Mouse (Mus musculus) limb, embryonic 11.5 days (tissue): ENCODE data around the gene Rnf180. TPM values are rescaled to one million over a fixed set of nuclear protein-coding genes. Genes with fewer than 3 reads are reported as not detected.

Experiments
- ATAC-seq: fragments of 200-750 bp; cut with Nextera tagmentation; 2 replicates; pipeline ENCODE4 v1.8.0; 2017; ENCODE audit warnings: low read depth; ENCODE audit not compliant: insufficient number of reproducible peaks, low FRiP score, low TSS enrichment
- DNase-seq: peaks from one replicate; pipeline ENCODE4 v3.0.0-alpha.2; 2015; ENCODE audit warnings: low spot score
- H3K27ac ChIP-seq: fragments of 300-500 bp; sonication (generic); replicated peaks from 2 replicates; pipeline ENCODE4 v1.5.1; 2014; ENCODE audit warnings: low read depth, mild to moderate bottlenecking, low read length
- H3K27me3 ChIP-seq: fragments of 300-500 bp; sonication (generic); 2 replicates; pipeline ENCODE4 v1.6.1; 2014; ENCODE audit warnings: mild to moderate bottlenecking, low read length, mixed read lengths; ENCODE audit not compliant: control insufficient read depth, insufficient read depth
- H3K36me3 ChIP-seq: fragments of 300-500 bp; sonication (generic); 2 replicates; pipeline ENCODE4 v1.6.1; 2014; ENCODE audit warnings: mild to moderate bottlenecking, low read length, moderate library complexity, mixed read lengths; ENCODE audit not compliant: control insufficient read depth, insufficient read depth
- H3K4me1 ChIP-seq: fragments of 300-500 bp; sonication (generic); 2 replicates; pipeline ENCODE4 v1.6.1; 2014; ENCODE audit warnings: low read length, mixed read lengths; ENCODE audit not compliant: control insufficient read depth, insufficient read depth
- H3K4me2 ChIP-seq: fragments of 300-500 bp; sonication (generic); 2 replicates; pipeline ENCODE4 v1.6.1; 2014; ENCODE audit warnings: low read depth, mild to moderate bottlenecking, moderate library complexity; ENCODE audit not compliant: severe bottlenecking
- H3K4me3 ChIP-seq: fragments of 300-500 bp; sonication (generic); 2 replicates; pipeline ENCODE4 v1.5.1; 2014; ENCODE audit warnings: low read depth, low read length
- H3K9ac ChIP-seq: fragments of 300-500 bp; sonication (generic); 2 replicates; pipeline ENCODE4 v1.6.1; 2014; ENCODE audit warnings: mild to moderate bottlenecking, low read length
- H3K9me3 ChIP-seq: fragments of 300-500 bp; sonication (generic); 2 replicates; pipeline ENCODE4 v1.6.1; 2016; ENCODE audit warnings: low read length; ENCODE audit not compliant: control insufficient read depth
- WGBS: fragments of 180-500 bp; shearing (Covaris S2); extraction: QIAGEN DNeasy Blood & Tissue Kit; methylation state at CpG from one replicate; pipeline ENCODE4 v1.1.7; 2014; 5-methylcytosine and 5-hydroxymethylcytosine counted together
- polyA plus RNA-seq: library from polyadenylated mRNA; unstranded; fragments of >200 nt; fragmentation: Nextera tagmentation; extraction: Ambion mirVana; gene quantifications from 2 replicates; pipeline ENCODE4 v1.2.1, GENCODE M21; 2014

Gene Rnf180
- polyA plus RNA-seq, 1 experiment from 2014 or later, result 5.9 TPM

DNA sequence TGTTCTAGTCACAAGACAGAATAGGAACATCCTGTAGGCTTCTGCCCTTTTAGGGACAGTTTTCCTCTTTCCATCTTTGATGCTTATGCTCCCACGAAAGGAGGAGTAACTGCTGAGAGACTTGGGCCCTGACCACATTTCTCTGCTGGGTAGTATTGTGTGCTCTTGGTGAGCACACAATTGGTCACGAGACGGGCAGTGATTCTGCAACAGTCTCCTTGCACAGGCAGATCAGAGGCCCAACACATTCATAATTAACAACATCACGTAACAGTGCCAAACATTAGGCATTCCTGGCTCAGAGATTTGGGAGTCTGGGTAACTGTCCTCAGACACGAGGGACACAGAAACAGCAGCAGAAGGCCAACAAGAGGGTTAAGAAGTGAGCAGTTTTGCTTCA is 113.8 kb downstream of the Rnf180 start:
- Histone ChIP-seq H3K9ac (no peak overlapping the region), H3K9me3 (no peaks in the 10 kb centered on the region), H3K27me3 (no peaks in the 10 kb centered on the region), H3K36me3 (no peaks in the 10 kb centered on the region), H3K4me2 (no peak overlapping the region), H3K27ac (no peak overlapping the region), H3K4me3 (no peak overlapping the region), H3K4me1 (no peaks in the 10 kb centered on the region)
- 83% methylated on average over 5 of the region's 5 CpGs for WGBS
- no peak for ATAC-seq
- DNase-seq, result no peak

DNA sequence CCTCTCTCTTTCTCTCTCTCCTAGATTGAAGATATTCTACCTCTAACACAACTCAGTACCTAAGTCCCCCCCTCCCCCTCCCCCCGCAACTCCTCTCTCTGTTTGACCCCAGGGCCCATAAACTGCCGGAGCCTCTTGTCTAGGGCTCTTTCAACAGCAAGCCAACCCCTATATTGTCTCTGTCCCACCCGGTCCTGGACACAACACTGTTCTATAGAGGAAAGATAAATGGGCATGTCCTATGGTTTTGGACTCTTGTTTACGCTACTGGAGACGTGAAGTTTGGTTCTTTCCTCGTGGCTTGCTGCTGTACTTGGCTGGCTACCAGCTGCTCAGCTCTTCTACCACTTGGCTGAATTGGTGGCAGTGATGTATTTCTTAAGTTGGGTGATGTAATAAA is 129.2 kb downstream of the Rnf180 start:
- no peaks in the 10 kb centered on the region for H3K36me3 ChIP-seq
- DNase-seq (no peak), ATAC-seq (no peak)
- H3K9ac ChIP-seq, result no peak overlapping the region
- WGBS, result 89% methylated on average over 6 of the region's 6 CpGs
- H3K27me3 ChIP-seq, result no peaks in the 10 kb centered on the region
- H3K27ac ChIP-seq, result no peak overlapping the region
- no peak overlapping the region for H3K4me2 ChIP-seq
- no peak overlapping the region for H3K4me3 ChIP-seq
- no peaks in the 10 kb centered on the region for H3K9me3 ChIP-seq
- H3K4me1 ChIP-seq, result no peaks in the 10 kb centered on the region

DNA sequence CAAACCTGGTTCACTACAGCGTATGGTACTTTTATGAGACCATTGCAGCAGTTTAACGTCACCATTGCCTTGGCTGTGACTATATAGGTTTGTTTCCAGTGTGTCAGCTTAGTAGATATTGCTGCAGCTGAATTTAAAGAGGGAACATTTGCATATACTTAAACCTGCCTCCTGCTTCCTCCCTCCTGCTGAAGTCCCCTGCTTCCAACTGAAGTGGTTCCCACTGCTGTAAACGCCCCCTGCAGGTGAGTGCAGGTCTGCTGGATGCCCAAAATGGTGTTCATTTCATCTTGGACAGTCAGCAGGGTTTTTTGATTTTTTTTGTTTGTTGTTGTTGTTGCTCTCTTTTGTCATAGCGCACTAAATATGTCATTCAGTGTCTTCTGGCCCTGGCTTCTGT is 140.7 kb downstream of the Rnf180 start:
- ATAC-seq (no peak), DNase-seq (peak; percentile 41)
- 51% methylated on average over 4 of the region's 4 CpGs for WGBS
- no peak overlapping the region for H3K27ac ChIP-seq
- H3K9ac ChIP-seq, result no peak overlapping the region
- no peak overlapping the region for H3K4me2 ChIP-seq
- H3K4me1 ChIP-seq, result no peaks in the 10 kb centered on the region
- H3K27me3 ChIP-seq, result no peaks in the 10 kb centered on the region
- H3K4me3 ChIP-seq, result no peak overlapping the region
- no peaks in the 10 kb centered on the region for H3K36me3 ChIP-seq
- no peaks in the 10 kb centered on the region for H3K9me3 ChIP-seq

DNA sequence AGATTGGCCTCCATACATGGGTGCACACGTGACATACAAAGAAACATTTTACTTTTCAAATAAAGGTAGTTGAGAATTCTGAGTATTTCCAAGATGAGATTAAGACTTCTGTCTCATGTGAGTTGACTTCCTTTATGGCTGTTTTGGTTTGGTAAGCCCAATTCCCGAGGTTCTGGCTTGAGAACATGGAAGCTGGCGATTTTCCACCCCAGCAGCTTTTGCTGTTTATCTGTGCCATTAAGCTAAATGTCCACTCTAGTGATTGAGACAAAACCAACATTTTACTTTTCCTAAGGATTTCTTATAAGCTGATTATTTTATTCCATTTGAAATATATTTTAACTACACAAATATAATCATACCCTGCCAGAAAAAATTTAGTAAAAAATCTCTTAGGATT is 144.6 kb downstream of the Rnf180 start:
- ATAC-seq (no peak), DNase-seq (no peak)
- H3K9ac ChIP-seq, result no peak overlapping the region
- H3K36me3 ChIP-seq, result no peaks in the 10 kb centered on the region
- 87% methylated on average over 3 of the region's 3 CpGs for WGBS
- H3K4me1 ChIP-seq, result no peaks in the 10 kb centered on the region
- H3K27ac ChIP-seq, result no peak overlapping the region
- no peaks in the 10 kb centered on the region for H3K27me3 ChIP-seq
- no peak overlapping the region for H3K4me3 ChIP-seq
- no peak overlapping the region for H3K4me2 ChIP-seq
- no peaks in the 10 kb centered on the region for H3K9me3 ChIP-seq

DNA sequence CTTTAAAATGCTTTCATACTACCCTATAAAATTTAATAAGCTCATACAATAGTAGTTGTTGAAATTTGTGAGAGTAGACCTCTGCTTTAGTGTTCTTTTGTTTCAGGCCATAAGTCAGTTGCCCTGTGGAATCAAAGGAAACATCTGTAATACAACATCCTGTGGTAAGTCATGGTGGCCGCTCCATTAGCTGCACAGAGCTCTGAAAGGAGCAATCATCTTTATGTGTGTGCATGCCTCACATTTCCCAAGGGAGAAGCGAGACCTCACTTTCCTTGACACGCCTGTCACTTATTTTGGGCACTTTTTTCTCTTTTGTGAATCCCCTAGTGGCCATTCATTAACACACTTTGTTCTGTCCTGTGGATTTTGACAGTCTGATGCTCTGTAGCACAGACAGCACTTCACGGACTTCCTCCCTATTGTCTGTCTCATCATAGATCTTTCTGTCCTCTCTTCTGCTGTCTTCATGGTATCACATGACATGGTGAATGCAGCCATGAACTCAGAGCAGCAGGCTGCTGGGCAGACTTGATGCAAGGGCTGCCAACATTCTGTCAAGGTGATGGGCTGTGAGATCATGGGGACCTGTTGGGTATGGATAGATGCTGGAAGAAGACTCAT is 146.7 kb downstream of the Rnf180 start:
- Histone ChIP-seq H3K9me3 (no peaks in the 10 kb centered on the region), H3K9ac (no peak overlapping the region), H3K27me3 (no peaks in the 10 kb centered on the region), H3K36me3 (no peaks in the 10 kb centered on the region), H3K4me3 (no peak overlapping the region), H3K4me1 (no peaks in the 10 kb centered on the region), H3K4me2 (no peak overlapping the region), H3K27ac (no peak overlapping the region)
- no peak for DNase-seq
- WGBS, result 65% methylated on average over 4 of the region's 4 CpGs
- no peak for ATAC-seq

DNA sequence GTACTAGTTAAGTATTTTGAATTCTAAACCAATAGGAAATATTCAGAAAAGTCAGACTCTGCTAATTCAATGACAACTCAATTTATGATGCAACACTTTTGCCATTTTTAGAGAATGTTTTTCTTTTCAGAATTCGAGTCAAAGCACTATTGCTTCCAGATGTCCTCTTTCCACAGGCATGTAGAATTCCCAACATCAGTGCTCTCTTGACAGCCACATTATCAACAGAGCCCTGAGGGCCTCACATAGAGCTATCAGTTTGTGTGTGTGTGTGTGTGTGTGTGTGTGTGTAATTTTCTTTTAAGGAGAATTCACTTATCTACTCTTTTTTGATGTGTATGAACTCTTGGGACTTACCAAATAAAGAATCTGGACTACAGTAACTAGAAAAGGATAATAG is 147.8 kb downstream of the Rnf180 start:
- Histone ChIP-seq H3K4me2 (no peak overlapping the region), H3K4me1 (no peaks in the 10 kb centered on the region), H3K4me3 (no peak overlapping the region), H3K9ac (no peak overlapping the region), H3K36me3 (no peaks in the 10 kb centered on the region), H3K27ac (no peak overlapping the region), H3K9me3 (no peaks in the 10 kb centered on the region), H3K27me3 (no peaks in the 10 kb centered on the region)
- 7% methylated on average over 1 of the region's 1 CpGs for WGBS
- no peak for DNase-seq
- ATAC-seq, result no peak

DNA sequence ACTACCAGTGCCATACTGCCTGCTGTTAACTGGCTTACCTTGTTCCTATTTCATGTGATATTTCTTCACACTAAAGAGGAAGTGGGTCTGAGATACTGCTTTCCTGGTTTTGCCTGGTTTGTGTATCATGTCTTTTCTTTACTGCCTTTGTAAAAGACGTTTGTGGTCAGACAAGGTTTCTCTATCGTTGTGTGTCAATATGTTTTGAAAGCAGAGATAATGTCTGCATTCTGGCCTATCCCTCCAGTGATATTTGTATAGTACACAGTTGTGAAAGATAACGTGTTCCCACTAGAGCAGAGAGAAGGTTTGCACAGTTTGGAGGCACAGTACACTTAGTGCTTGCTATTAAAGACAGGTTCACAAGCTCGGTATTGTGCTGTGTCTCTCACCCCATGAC is 154.7 kb downstream of the Rnf180 start:
- Histone ChIP-seq H3K27ac (no peak overlapping the region), H3K9ac (no peak overlapping the region), H3K27me3 (no peaks in the 10 kb centered on the region), H3K4me2 (no peak overlapping the region), H3K4me1 (no peaks in the 10 kb centered on the region), H3K36me3 (no peaks in the 10 kb centered on the region), H3K9me3 (no peaks in the 10 kb centered on the region), H3K4me3 (no peak overlapping the region)
- no peak for ATAC-seq
- DNase-seq, result no peak
- 78% methylated on average over 4 of the region's 4 CpGs for WGBS

DNA sequence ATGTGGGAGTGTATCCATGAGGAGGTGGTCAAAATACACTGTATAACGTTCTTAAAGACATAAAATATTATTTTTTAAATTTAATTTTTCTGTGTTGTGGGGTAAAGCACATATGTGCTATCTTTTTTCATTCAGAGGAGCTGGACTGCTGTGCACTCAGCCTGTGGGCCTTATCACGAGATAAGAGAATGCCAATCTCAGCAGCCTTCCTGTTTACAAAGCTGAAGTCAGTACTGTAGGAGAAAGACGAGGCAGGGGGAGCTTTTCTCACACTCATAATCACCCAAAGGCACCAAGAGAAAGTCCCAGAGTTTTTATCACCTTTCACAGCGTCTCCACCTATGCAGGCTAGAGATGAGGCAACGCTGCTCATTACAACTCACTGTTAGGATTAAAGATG is 160.2 kb downstream of the Rnf180 start:
- Histone ChIP-seq H3K27ac (no peak overlapping the region), H3K9ac (no peak overlapping the region), H3K36me3 (no peaks in the 10 kb centered on the region), H3K4me2 (no peak overlapping the region), H3K4me3 (no peak overlapping the region), H3K4me1 (no peaks in the 10 kb centered on the region), H3K9me3 (no peaks in the 10 kb centered on the region), H3K27me3 (no peaks in the 10 kb centered on the region)
- no peak for DNase-seq
- WGBS, result 67% methylated on average over 5 of the region's 5 CpGs
- no peak for ATAC-seq

DNA sequence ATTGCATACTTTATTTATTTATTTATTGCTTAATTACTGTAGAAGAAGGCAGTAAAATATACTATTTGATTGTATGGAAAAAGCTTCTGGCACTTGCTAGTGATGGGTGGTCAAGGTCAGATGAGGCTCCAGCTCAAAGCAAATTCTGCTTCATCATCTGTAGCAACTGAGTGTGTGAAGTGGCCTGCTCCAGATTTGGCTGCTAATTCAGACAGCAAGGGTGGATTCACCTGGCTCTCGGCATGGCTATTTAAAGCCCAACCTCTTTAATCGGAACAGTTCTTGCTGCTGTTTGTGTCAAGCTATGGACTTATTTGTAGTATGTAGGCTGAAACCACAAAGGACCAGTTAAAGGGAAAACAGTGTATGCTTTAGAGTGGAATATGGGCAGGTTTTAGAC is 161.8 kb downstream of the Rnf180 start:
- DNase-seq (no peak), ATAC-seq (no peak)
- H3K27me3 ChIP-seq, result no peaks in the 10 kb centered on the region
- H3K4me2 ChIP-seq, result no peak overlapping the region
- no peaks in the 10 kb centered on the region for H3K36me3 ChIP-seq
- H3K4me1 ChIP-seq, result no peaks in the 10 kb centered on the region
- WGBS, result 78% methylated on average over 2 of the region's 2 CpGs
- no peak overlapping the region for H3K4me3 ChIP-seq
- no peak overlapping the region for H3K27ac ChIP-seq
- H3K9me3 ChIP-seq, result no peaks in the 10 kb centered on the region
- no peak overlapping the region for H3K9ac ChIP-seq
